Mouse (Mus musculus) brain, embryonic 14.5 days (tissue): ENCODE results near the gene Cdc42ep2.

Source experiments
- CTCF ChIP-seq: fragments of 200-500 bp; IDR thresholded peaks from 2 replicates; pipeline ENCODE4 v1.5.1; 2012; ENCODE audit warnings: inconsistent platforms, mild to moderate bottlenecking, moderate library complexity, borderline replicate concordance; ENCODE audit not compliant: insufficient read depth, insufficient read length; ENCODE audit errors: extremely low read depth
- POLR2A ChIP-seq: fragments of 200-500 bp; IDR thresholded peaks from 2 replicates; pipeline ENCODE4 v1.6.1; 2012; ENCODE audit warnings: mild to moderate bottlenecking, inconsistent platforms, borderline replicate concordance; ENCODE audit not compliant: poor library complexity, insufficient read depth, insufficient read length, severe bottlenecking; ENCODE audit errors: extremely low read depth

GRCm38 (mm10) chr19:5922119-5922942 is 2.3 kb downstream of the Cdc42ep2 start:
- no peak for TF ChIP-seq POLR2A
- TF ChIP-seq CTCF = no peak
